Mouse (Mus musculus): ENCODE measurements around the gene 3830403N18Rik.

GRCm38 (mm10) chrX:56151396-56151795, 15.0 kb downstream of the 3830403N18Rik start:
- TF ChIP-seq CTCF (IDR thresholded peaks at IDR 0.05; ENCODE audit: low read depth, low read length) (no peak), GATA1 (IDR thresholded peaks at IDR 0.05; ENCODE audit: borderline replicate concordance, low read length) (no peak), TAL1 (conservative IDR thresholded peaks at IDR 0.05; ENCODE audit: low read depth, low read length) (no peak)
